Mouse (Mus musculus): Measurements from ENCODE around the gene Igf2. TPM values are rescaled to one million over a fixed set of nuclear protein-coding genes. Genes with fewer than 3 reads are reported as not detected.
A peak's percentile ranks its signal among the peaks of the same experiment; 100 is the strongest.

The Igf2 gene
- total RNA-seq (2017) = not detected in 2 replicates

- no peak for ATAC-seq (replicated peaks in 1 of 2; ENCODE audit: insufficient read depth in 1 of 2, low FRiP score in 2 of 2, low TSS enrichment in 1 of 2, low read depth in 1 of 2, poor library complexity in 2 of 2, severe bottlenecking in 2 of 2)
Measured at GRCm38 (mm10) chr7:142666659-142667058, at the start of gene Igf2. Gene Igf2, minus strand, starts transcription at chr7:142666816.

GRCm38 (mm10) chr7:142714783-142715498 is 48.3 kb upstream of the Igf2 start:
- peak in 1 of 2 experiments; percentile 51; a peak in 1 of 4 replicates for ATAC-seq (replicated peaks in 1 of 2; ENCODE audit: insufficient read depth in 1 of 2, low FRiP score in 2 of 2, low TSS enrichment in 1 of 2, low read depth in 1 of 2, poor library complexity in 2 of 2, severe bottlenecking in 2 of 2)

- no peak for ATAC-seq (replicated peaks in 1 of 2; ENCODE audit: insufficient read depth in 1 of 2, low FRiP score in 2 of 2, low TSS enrichment in 1 of 2, low read depth in 1 of 2, poor library complexity in 2 of 2, severe bottlenecking in 2 of 2)
Measured at GRCm38 (mm10) chr7:142706873-142707272, 40.3 kb upstream of the Igf2 start.

- ATAC-seq (replicated peaks in 1 of 2; ENCODE audit: insufficient read depth in 1 of 2, low FRiP score in 2 of 2, low TSS enrichment in 1 of 2, low read depth in 1 of 2, poor library complexity in 2 of 2, severe bottlenecking in 2 of 2) = no peak
Measured at GRCm38 (mm10) chr7:142699334-142699860, 32.8 kb upstream of the Igf2 start.

- ATAC-seq (replicated peaks in 1 of 2; ENCODE audit: insufficient read depth in 1 of 2, low FRiP score in 2 of 2, low TSS enrichment in 1 of 2, low read depth in 1 of 2, poor library complexity in 2 of 2, severe bottlenecking in 2 of 2) = no peak
Measured at GRCm38 (mm10) chr7:142678611-142679010, 12.0 kb upstream of the Igf2 start.

GRCm38 (mm10) chr7:142675644-142676043 is 9.0 kb upstream of the Igf2 start:
- ATAC-seq (replicated peaks in 1 of 2; ENCODE audit: insufficient read depth in 1 of 2, low FRiP score in 2 of 2, low TSS enrichment in 1 of 2, low read depth in 1 of 2, poor library complexity in 2 of 2, severe bottlenecking in 2 of 2) = peak; percentile 44 to 48; a peak in 3 of 4 replicates

- no peak for ATAC-seq (replicated peaks in 1 of 2; ENCODE audit: insufficient read depth in 1 of 2, low FRiP score in 2 of 2, low TSS enrichment in 1 of 2, low read depth in 1 of 2, poor library complexity in 2 of 2, severe bottlenecking in 2 of 2)
Measured at GRCm38 (mm10) chr7:142675141-142675540, 8.5 kb upstream of the Igf2 start.

- peak in 1 of 2 experiments; percentile 43; a peak in 1 of 4 replicates for ATAC-seq (replicated peaks in 1 of 2; ENCODE audit: insufficient read depth in 1 of 2, low FRiP score in 2 of 2, low TSS enrichment in 1 of 2, low read depth in 1 of 2, poor library complexity in 2 of 2, severe bottlenecking in 2 of 2)
Measured at GRCm38 (mm10) chr7:142672120-142672519, 5.5 kb upstream of the Igf2 start.

GRCm38 (mm10) chr7:142671067-142671466 is 4.5 kb upstream of the Igf2 start:
- ATAC-seq (replicated peaks in 1 of 2; ENCODE audit: insufficient read depth in 1 of 2, low FRiP score in 2 of 2, low TSS enrichment in 1 of 2, low read depth in 1 of 2, poor library complexity in 2 of 2, severe bottlenecking in 2 of 2) = no peak

- ATAC-seq (replicated peaks in 1 of 2; ENCODE audit: insufficient read depth in 1 of 2, low FRiP score in 2 of 2, low TSS enrichment in 1 of 2, low read depth in 1 of 2, poor library complexity in 2 of 2, severe bottlenecking in 2 of 2) = no peak
Measured at GRCm38 (mm10) chr7:142669751-142670625, 3.4 kb upstream of the Igf2 start, which contains the start of gene Gm49394. Gene Gm49394, minus strand, starts transcription at chr7:142669942.

GRCm38 (mm10) chr7:142668328-142668727 is 1.7 kb upstream of the Igf2 start:
- no peak for ATAC-seq (replicated peaks in 1 of 2; ENCODE audit: insufficient read depth in 1 of 2, low FRiP score in 2 of 2, low TSS enrichment in 1 of 2, low read depth in 1 of 2, poor library complexity in 2 of 2, severe bottlenecking in 2 of 2)

- ATAC-seq (replicated peaks in 1 of 2; ENCODE audit: insufficient read depth in 1 of 2, low FRiP score in 2 of 2, low TSS enrichment in 1 of 2, low read depth in 1 of 2, poor library complexity in 2 of 2, severe bottlenecking in 2 of 2) = no peak
Measured at GRCm38 (mm10) chr7:142667521-142667920, 905 bp upstream of the Igf2 start.

- no peak for ATAC-seq (replicated peaks in 1 of 2; ENCODE audit: insufficient read depth in 1 of 2, low FRiP score in 2 of 2, low TSS enrichment in 1 of 2, low read depth in 1 of 2, poor library complexity in 2 of 2, severe bottlenecking in 2 of 2)
Measured at GRCm38 (mm10) chr7:142666109-142666508, 507 bp downstream of the Igf2 start.

- no peak for ATAC-seq (replicated peaks in 1 of 2; ENCODE audit: insufficient read depth in 1 of 2, low FRiP score in 2 of 2, low TSS enrichment in 1 of 2, low read depth in 1 of 2, poor library complexity in 2 of 2, severe bottlenecking in 2 of 2)
Measured at GRCm38 (mm10) chr7:142665364-142665763, 1.3 kb downstream of the Igf2 start.

GRCm38 (mm10) chr7:142664465-142665029 is 2.1 kb downstream of the Igf2 start:
- no peak for ATAC-seq (replicated peaks in 1 of 2; ENCODE audit: insufficient read depth in 1 of 2, low FRiP score in 2 of 2, low TSS enrichment in 1 of 2, low read depth in 1 of 2, poor library complexity in 2 of 2, severe bottlenecking in 2 of 2)

- 0 out of 4 replicates have a peak, but pooled peaks of 1 of the 2 experiments have one; percentile 8 for ATAC-seq (replicated peaks in 1 of 2; ENCODE audit: insufficient read depth in 1 of 2, low FRiP score in 2 of 2, low TSS enrichment in 1 of 2, low read depth in 1 of 2, poor library complexity in 2 of 2, severe bottlenecking in 2 of 2)
Measured at GRCm38 (mm10) chr7:142663931-142664421, 2.6 kb downstream of the Igf2 start.

- no peak for ATAC-seq (replicated peaks in 1 of 2; ENCODE audit: insufficient read depth in 1 of 2, low FRiP score in 2 of 2, low TSS enrichment in 1 of 2, low read depth in 1 of 2, poor library complexity in 2 of 2, severe bottlenecking in 2 of 2)
Measured at GRCm38 (mm10) chr7:142663151-142663550, 3.5 kb downstream of the Igf2 start.

Data from hematopoietic stem cell, adult 5-6 weeks (primary cell).